Mouse (Mus musculus) spleen, adult 12 weeks (tissue): ENCODE results near the gene Cdc42ep5.
"Not testable (repeated sequence)": the region's sequence is repeated elsewhere in the genome, so short reads cannot be mapped to it uniquely, and the experiment has no call there.

ENCODE experiments used
- DNase-seq: peaks from one replicate; pipeline ENCODE4 v3.0.0; 2022; ENCODE audit warnings: low spot score

Cdc42ep5 gene

GRCm38 (mm10) chr7:4164090-4164910 is at the start of gene Cdc42ep5:
Cdc42ep5 (minus strand) TSS chr7:4164860.
- DNase-seq, result no peak

DNA sequence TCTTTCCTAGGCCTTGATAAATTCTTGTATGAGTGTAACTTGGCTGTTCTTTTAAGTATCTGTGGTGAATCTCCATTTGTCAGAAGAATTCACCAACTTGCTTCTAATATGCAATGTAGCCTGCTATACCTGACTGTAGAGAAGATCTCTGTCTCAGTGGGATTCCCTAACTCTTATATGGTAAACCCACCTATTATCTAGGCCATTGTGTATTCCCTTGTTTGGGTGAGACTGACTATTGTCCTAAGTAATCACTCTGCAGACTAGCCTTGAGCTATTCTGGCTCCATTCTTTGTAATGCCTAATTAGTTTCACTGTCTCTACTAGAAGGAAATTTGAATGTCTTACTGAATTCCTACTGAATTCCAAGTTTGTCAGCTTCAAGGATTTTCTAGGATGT is 48.8 kb upstream of the Cdc42ep5 start:
- DNase-seq, result not testable (repeated sequence)

- no peak for DNase-seq
Observed at GRCm38 (mm10) chr7:4208626-4209025, 44.0 kb upstream of the Cdc42ep5 start.

DNA sequence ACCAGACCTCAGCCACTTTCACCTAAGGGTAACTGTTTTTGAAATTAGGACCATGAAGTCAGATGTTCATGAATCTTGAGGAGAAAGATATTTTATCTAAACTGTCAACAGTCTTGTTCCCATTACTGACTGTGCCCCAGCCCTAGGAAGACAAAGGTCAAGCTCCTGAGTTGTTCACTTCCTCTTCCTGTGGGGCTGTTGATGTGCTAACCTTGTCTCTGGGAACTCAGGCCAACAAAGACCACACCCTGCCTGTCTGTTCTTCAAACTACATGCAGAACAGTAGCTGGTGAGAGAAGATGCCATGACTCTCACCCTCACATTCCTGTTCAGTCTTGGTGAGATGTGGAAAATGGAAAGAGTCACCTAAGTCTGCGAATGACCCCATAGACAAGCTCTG is 42.5 kb upstream of the Cdc42ep5 start:
- DNase-seq, result no peak

DNA sequence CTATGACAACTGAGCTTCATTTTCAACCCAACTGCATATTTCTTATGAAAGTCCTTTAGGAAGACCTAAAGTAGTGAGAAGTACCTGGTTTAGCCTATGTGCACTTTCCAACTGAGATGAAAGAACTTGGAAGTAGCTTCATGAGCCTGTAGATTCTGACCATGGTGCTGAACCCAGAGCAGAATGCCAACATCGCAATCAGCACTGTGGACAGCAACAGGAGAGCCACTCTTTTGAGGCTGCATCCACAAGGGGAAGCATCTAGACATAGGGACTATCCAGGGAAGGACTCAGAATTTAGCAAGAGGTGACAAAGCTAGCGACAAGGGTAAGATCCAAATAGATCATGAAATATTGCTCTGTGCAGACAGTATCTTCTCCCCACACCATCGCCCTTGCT is 13.8 kb upstream of the Cdc42ep5 start:
- no peak for DNase-seq

GRCm38 (mm10) chr7:4170193-4170938 is 5.7 kb upstream of the Cdc42ep5 start:
- DNase-seq, result no peak

GRCm38 (mm10) chr7:4167098-4167497 is 2.4 kb upstream of the Cdc42ep5 start:
- DNase-seq, result no peak

DNA sequence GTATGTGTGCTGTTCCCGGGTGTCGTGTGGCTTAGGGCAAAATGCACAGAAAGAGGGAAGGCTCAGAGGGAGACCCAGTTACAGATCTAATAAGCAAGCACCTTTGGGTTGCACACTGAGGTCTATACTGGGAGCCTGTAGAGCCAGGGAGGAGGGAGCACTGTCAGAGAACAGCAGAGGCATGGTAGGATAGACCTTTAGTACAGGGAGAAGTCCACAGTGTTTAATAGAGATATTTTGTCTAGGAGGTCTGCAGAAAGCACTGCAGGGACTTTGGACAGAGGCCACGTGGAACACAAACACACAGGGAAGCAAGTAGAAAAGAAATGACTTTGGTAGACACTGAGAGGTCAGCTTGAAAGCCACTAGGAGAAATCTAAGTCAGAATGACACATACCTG is 626 bp upstream of the Cdc42ep5 start:
- DNase-seq, result no peak

GRCm38 (mm10) chr7:4163571-4164072 is 1.0 kb downstream of the Cdc42ep5 start:
- no peak for DNase-seq

GRCm38 (mm10) chr7:4161596-4161995 is 3.1 kb downstream of the Cdc42ep5 start:
- not testable (repeated sequence) for DNase-seq

DNA sequence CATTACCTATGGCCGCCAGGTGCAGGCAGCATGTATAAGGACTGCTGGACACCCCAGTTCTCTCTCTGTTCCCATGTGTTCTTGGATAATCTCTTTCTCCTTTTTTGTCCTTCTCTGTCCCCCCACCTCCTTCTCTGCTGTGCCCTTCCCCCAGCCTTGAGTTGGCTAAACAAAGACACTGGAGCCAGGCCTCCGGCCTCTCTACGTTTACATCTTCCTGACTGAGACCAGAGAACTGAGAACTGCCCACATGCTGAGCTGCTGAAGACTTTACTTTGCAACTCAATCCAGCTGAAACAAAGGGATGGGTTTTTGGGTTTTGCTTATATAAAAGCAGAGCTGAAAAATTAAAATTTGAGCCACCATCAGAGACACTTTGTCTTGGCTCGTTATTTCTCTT is 9.7 kb downstream of the Cdc42ep5 start:
- DNase-seq, result no peak

DNA sequence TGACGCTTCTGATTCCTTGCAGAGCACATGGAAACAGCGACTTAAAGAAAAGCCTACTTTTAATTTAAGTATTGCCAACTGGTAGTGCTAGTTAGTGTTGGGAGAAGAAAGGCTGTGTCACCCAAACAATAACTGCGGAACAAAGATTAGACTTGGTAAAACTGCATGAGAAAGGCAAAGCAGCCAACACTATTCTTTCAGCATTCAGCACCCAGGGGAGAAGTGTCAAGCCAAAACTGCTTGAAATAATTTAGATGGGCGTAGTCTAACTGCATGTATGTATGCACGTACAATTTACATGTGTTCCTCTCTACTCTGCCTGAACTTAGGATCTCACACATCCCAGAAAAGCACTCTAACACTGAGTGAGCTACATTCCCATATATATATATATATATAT is 10.3 kb downstream of the Cdc42ep5 start:
- DNase-seq, result no peak

DNA sequence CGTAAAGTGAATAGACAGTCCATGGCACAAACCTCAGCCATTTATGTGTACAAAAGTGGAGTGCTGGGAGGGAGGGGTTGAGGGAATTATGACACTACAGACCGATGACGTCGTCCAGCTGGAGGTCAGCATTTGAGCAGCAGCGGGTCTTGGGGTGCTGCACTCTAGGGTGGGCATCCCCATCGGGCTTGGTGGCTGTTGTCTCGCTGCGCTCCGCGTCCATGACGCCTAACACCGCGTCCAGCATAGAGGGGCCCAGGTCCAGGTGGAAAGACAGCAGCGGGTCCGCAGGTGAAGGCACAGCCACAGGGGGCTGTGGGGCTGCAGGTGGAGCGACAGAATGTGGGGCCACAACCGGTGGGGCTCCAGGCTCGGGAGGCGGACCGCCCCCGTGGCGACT is 13.4 kb downstream of the Cdc42ep5 start:
- DNase-seq, result no peak

DNA sequence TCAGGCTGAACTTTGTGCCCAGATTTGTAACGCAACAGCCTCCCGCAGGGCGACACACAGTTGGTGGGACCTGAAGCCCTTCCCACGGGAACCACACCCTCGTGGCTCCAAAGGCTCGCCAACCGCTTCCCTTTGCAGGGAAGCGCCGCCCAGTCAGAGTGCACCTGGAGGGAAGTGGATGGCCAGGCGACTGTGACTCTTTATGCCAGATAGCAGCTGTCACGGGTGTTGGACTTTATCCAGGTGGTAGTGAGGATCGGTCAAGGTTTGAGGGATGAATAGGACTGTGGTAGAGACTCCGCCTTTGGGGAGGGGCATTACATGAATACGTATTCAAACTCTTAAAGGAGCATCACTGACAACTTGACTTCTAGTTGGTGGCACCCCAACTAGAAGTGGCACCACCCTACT is 13.8 kb downstream of the Cdc42ep5 start:
- DNase-seq, result peak; percentile 25

DNA sequence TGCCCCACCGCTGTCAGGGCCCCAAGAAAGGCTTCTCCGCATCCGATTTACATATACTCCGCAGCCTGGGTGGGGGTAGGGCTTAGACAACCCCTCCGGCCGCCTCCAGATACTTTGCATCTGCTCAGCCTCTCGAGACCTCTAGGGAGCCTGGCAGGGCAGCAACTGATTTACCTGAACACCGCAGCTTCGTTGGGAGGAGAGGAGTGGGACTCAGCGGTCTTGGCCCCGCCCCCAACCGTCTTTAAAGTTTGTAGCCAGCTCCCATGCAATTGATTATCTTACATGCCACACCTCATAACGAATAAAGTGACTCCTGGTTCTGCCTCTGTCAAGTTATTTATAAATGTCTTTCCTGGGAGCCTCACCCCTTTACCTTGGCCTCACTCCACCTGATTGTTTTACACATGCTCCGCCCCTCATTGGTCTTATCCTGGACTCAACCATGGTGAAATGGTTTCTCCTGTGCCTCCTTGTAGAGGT is 14.6 kb downstream of the Cdc42ep5 start, which contains the start of gene Leng9:
Gene Leng9, minus strand, starts transcription at position 316 of the 483 bp plus-strand sequence.
- no peak for DNase-seq

DNA sequence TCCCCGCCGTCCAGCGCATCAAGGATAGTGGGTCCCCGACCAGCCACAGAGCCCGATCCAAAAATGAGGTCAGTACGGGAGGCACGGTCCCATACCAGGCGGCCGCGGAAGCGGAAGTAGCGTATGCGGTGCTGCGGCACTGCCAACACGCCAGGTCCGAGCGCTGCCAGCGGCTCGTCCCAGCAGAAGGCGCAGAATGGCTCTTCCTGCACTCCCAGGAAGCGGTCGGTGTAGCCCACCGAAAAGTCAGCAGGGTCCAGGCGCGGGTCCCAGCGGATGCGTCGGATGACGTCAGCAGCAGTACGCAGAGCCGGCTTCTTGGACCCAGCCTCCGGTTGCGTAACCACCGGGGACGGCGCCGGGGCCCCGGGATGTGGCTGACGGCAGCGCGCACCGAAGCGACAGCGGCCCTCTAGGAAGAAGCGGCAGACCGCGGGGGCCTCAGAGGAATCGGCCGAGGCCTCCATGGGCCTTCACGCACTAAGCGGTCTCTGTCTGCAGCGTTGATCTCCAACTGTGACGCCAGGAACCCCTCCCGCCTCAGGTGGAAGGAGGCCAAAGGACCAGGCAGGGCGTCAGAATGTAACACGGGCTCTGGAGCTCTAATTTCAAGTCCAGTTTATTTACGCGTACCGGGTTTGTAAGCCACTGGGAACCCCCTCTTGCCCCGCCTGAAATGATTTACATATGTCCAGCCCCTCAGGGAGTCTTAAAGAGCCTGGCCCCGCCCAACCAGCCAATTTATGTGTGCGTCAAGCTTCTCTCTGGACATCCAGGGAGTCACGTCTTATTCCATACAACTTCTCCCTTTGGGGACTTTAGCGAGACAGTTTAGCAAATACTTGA is 15.2 kb downstream of the Cdc42ep5 start:
- DNase-seq, result peak; percentile 70

DNA sequence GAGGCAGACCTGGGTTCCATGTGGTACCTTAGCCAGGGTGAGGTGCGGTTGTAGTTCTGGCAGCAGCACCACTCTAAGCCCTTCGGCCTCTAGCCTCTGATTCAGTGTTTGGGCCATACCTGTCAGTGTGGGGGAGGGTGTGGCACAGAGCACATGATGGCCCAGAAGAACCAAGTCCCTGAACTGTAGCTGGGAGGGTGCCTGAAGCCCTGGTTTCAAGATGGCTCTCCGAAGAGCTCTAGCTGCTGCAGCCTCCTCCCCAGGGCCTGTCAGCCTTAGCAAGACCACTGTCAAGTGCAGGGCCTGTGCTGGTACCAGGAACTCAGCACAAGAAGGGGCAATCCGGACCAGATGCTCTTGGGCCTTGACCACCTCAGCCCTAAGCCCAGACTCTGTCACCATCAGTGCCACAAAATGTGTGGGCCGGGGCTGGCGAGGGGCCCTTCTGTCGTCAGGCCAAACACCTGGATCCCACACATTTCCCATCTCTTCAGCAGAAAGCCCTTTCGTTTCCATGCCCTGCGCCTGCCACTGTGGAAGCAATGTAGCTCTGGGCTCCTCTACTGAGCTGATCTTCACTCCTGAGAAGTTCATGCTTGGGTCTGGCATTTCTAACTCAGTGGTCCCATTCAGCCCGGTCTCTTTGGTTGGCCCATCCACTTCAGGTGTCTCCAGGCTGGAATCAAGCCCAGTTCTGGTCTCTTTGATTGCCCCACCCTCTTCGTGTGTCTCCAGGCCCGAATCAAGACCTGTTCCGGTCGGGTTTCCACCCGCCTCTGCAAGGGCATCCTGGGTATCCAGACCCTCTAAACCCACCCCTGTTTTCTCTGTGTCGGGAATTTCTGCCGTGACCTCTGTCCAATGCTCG is 16.1 kb downstream of the Cdc42ep5 start:
- DNase-seq, result no peak

DNA sequence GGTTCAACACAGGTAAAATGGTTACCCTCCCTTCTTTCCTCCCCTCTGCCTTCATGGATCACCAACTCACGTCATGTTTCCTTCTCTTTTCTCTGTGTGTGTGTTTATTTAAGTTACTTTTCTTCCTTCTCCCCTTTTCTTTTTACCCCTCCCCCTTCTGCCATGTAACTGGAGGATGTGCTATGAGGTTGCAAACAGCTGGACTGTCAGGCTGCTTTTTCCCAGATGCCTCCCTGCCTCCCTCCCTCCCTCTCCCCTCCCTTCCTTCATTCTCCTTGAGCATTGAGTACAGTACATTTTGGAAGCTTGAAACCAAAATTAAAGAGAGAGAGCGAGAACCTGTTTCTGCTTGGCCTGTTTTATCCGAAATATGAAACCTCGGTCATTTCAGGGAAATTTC is 16.8 kb downstream of the Cdc42ep5 start:
- DNase-seq, result no peak

- DNase-seq, result no peak
Observed at GRCm38 (mm10) chr7:4147371-4147770, 17.3 kb downstream of the Cdc42ep5 start.

- DNase-seq, result no peak
Observed at GRCm38 (mm10) chr7:4146241-4147180, 18.1 kb downstream of the Cdc42ep5 start.
